Mouse (Mus musculus) stomach, embryonic 14.5 days (tissue): ENCODE measurements around the gene Olfr1013. TPM values are rescaled to one million over a fixed set of nuclear protein-coding genes. Genes with fewer than 3 reads are reported as not detected.

Experiments used
- ATAC-seq: fragments of 200-750 bp; cut with Nextera tagmentation; 2 replicates; pipeline ENCODE4 v1.8.0; 2017; ENCODE audit warnings: low read depth, moderate TSS enrichment; ENCODE audit not compliant: insufficient number of reproducible peaks, insufficient read depth, low FRiP score
- H3K27ac ChIP-seq: fragments of 300-500 bp; sonication (generic); 2 replicates; pipeline ENCODE4 v1.5.1; 2014; ENCODE audit warnings: mild to moderate bottlenecking, low read length, moderate library complexity, mixed read lengths
- H3K27me3 ChIP-seq: fragments of 300-500 bp; sonication (generic); 2 replicates; pipeline ENCODE4 v1.6.1; 2014; ENCODE audit warnings: low read length, control low read depth, mixed read lengths; ENCODE audit not compliant: control insufficient read depth, insufficient read depth
- H3K36me3 ChIP-seq: fragments of 300-500 bp; sonication (generic); 2 replicates; pipeline ENCODE4 v1.6.1; 2014; ENCODE audit warnings: mild to moderate bottlenecking, control low read depth, low read length, moderate library complexity, mixed read lengths; ENCODE audit not compliant: control insufficient read depth, insufficient read depth
- H3K4me1 ChIP-seq: fragments of 300-500 bp; sonication (generic); 2 replicates; pipeline ENCODE4 v1.6.1; 2014; ENCODE audit warnings: low read length, control low read depth, mixed read lengths; ENCODE audit not compliant: control insufficient read depth, insufficient read depth
- H3K4me2 ChIP-seq: fragments of 300-500 bp; sonication (generic); replicated peaks from 2 replicates; pipeline ENCODE4 v1.6.1; 2014; ENCODE audit warnings: low read depth, low read length, control low read depth
- H3K4me3 ChIP-seq: fragments of 300-500 bp; sonication (generic); 2 replicates; pipeline ENCODE4 v1.5.1; 2014; ENCODE audit warnings: low read depth, low read length, control low read depth
- H3K9ac ChIP-seq: fragments of 300-500 bp; sonication (generic); replicated peaks from 2 replicates; pipeline ENCODE4 v1.6.1; 2014; ENCODE audit warnings: low read depth, mild to moderate bottlenecking, control low read depth, low read length, moderate library complexity, mixed read lengths
- H3K9me3 ChIP-seq: fragments of 300-500 bp; sonication (generic); 2 replicates; pipeline ENCODE4 v1.6.1; 2016; ENCODE audit warnings: low read depth, low read length, control low read depth; ENCODE audit not compliant: control insufficient read depth
- polyA plus RNA-seq: library from polyadenylated mRNA; unstranded; fragments of >200 nt; fragmentation: Nextera tagmentation; extraction: Ambion mirVana; gene quantifications from 2 replicates; pipeline ENCODE4 v1.2.1, GENCODE M21; 2014

Gene Olfr1013
- polyA plus RNA-seq, 1 experiment from 2014 or later = not detected

DNA sequence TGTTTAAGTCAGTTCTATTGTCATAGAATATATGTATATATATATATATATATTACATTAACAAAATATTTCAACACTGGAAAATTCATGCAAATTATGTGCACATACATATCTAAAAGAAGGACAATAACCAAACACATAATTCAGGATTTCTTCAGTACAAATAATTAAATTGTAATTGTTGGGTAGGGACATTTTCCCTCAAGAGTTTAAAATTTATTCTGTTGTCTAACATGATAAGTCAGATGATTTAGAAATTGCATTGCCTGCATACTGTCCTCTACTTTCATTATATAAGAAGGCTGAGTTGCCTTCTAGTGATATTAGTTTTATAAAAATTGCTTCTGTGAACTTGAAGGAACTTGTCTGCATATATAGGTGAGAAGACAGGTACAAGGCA is 51.3 kb downstream of the Olfr1013 start, which contains the start of gene Olfr1018:
Gene Olfr1018, plus strand, starts transcription at position 301 of the 400 bp plus-strand sequence.
- no peak within 1 kb of the TSS for H3K4me3 ChIP-seq
- H3K4me1 ChIP-seq = no peaks in the 10 kb centered on the region
- H3K9ac ChIP-seq = no peak within 1 kb of the TSS
- no peaks in the 10 kb centered on the region for H3K27me3 ChIP-seq
- no peaks in the 10 kb centered on the region for H3K36me3 ChIP-seq
- no peak for ATAC-seq
- H3K4me2 ChIP-seq = no peak within 1 kb of the TSS
- no peak within 1 kb of the TSS for H3K27ac ChIP-seq
- H3K9me3 ChIP-seq = no peaks in the 10 kb centered on the region

Other genes with a start within 250 kb of the Olfr1013 start
- gene 4833423E24Rik, start 248.1 kb upstream of the Olfr1013 start, polyA plus RNA-seq = 3.3 and 3.4 TPM in 2 replicates
- not detected in 2 replicates for gene Olfr996, start 187.9 kb upstream of the Olfr1013 start, polyA plus RNA-seq
- not detected in 2 replicates for gene Olfr998, start 178.2 kb upstream of the Olfr1013 start, polyA plus RNA-seq
- gene Olfr1000, start 155.2 kb upstream of the Olfr1013 start, polyA plus RNA-seq = not detected in 2 replicates
- gene Olfr1002, start 116.4 kb upstream of the Olfr1013 start, polyA plus RNA-seq = not detected in 2 replicates
- not detected in 2 replicates for gene Olfr154, start 102.6 kb upstream of the Olfr1013 start, polyA plus RNA-seq
- gene Olfr1006, start 88.3 kb upstream of the Olfr1013 start, polyA plus RNA-seq = not detected in 2 replicates
- not detected in 2 replicates for gene Olfr1008, start 77.7 kb upstream of the Olfr1013 start, polyA plus RNA-seq
- not detected in 2 replicates for gene Olfr1009, start 51.7 kb upstream of the Olfr1013 start, polyA plus RNA-seq
- not detected in 2 replicates for gene Olfr1012, start 4.3 kb upstream of the Olfr1013 start, polyA plus RNA-seq
- gene Olfr1014, start 5.6 kb downstream of the Olfr1013 start, polyA plus RNA-seq = not detected in 2 replicates
- not detected in 2 replicates for gene Olfr1015, start 14.9 kb downstream of the Olfr1013 start, polyA plus RNA-seq
- not detected in 2 replicates for gene Olfr1016, start 35.4 kb downstream of the Olfr1013 start, polyA plus RNA-seq
- gene Olfr1018, start 51.4 kb downstream of the Olfr1013 start, polyA plus RNA-seq = not detected in 2 replicates
- not detected in 2 replicates for gene Olfr1019, start 78.4 kb downstream of the Olfr1013 start, polyA plus RNA-seq
- gene Olfr1020, start 79.9 kb downstream of the Olfr1013 start, polyA plus RNA-seq = not detected in 2 replicates
- not detected in 2 replicates for gene Olfr1022, start 101.5 kb downstream of the Olfr1013 start, polyA plus RNA-seq
- not detected in 2 replicates for gene Olfr1023, start 118.5 kb downstream of the Olfr1013 start, polyA plus RNA-seq
- gene Olfr1024, start 138.0 kb downstream of the Olfr1013 start, polyA plus RNA-seq = not detected in 2 replicates
- not detected in 2 replicates for gene Olfr1025-ps1, start 148.1 kb downstream of the Olfr1013 start, polyA plus RNA-seq
- not detected in 2 replicates for gene Olfr1026, start 154.5 kb downstream of the Olfr1013 start, polyA plus RNA-seq
- not detected in 2 replicates for gene Olfr1028, start 183.3 kb downstream of the Olfr1013 start, polyA plus RNA-seq
- not detected in 2 replicates for gene Olfr1029, start 206.8 kb downstream of the Olfr1013 start, polyA plus RNA-seq
- not detected in 2 replicates for gene Olfr1030, start 212.2 kb downstream of the Olfr1013 start, polyA plus RNA-seq
- not detected in 2 replicates for gene Olfr1031, start 223.2 kb downstream of the Olfr1013 start, polyA plus RNA-seq
- not detected in 2 replicates for gene Olfr1032, start 238.4 kb downstream of the Olfr1013 start, polyA plus RNA-seq